Mouse (Mus musculus) kidney, embryonic 14.5 days (tissue): ENCODE data around the gene Wfdc6a. TPM values are rescaled to one million over a fixed set of nuclear protein-coding genes. Genes with fewer than 3 reads are reported as not detected.
"Not testable (repeated sequence)": the region's sequence is repeated elsewhere in the genome, so short reads cannot be mapped to it uniquely, and the experiment has no call there.

Experiments used
- ATAC-seq: fragments of 200-750 bp; cut with Nextera tagmentation; 2 replicates; pipeline ENCODE4 v1.8.0; 2017; ENCODE audit warnings: moderate number of reproducible peaks, mild to moderate bottlenecking, moderate TSS enrichment, moderate library complexity; ENCODE audit not compliant: low FRiP score, low TSS enrichment
- H3K27ac ChIP-seq: fragments of 300-500 bp; sonication (generic); 2 replicates; pipeline ENCODE4 v1.5.1; 2014; ENCODE audit warnings: low read depth, mild to moderate bottlenecking, low read length, moderate library complexity, mixed read lengths
- H3K27me3 ChIP-seq: fragments of 300-500 bp; sonication (generic); 2 replicates; pipeline ENCODE4 v1.6.1; 2014; ENCODE audit warnings: mild to moderate bottlenecking, low read length; ENCODE audit not compliant: control insufficient read depth, insufficient read depth
- H3K36me3 ChIP-seq: fragments of 300-500 bp; sonication (generic); 2 replicates; pipeline ENCODE4 v1.6.1; 2014; ENCODE audit warnings: low read length, mixed read lengths; ENCODE audit not compliant: control insufficient read depth, insufficient read depth
- H3K4me1 ChIP-seq: fragments of 300-500 bp; sonication (generic); 2 replicates; pipeline ENCODE4 v1.6.1; 2014; ENCODE audit warnings: low read length, mixed read lengths; ENCODE audit not compliant: control insufficient read depth, insufficient read depth
- H3K4me2 ChIP-seq: fragments of 300-500 bp; sonication (generic); replicated peaks from 2 replicates; pipeline ENCODE4 v1.6.1; 2014; ENCODE audit warnings: low read depth, mild to moderate bottlenecking, low read length
- H3K4me3 ChIP-seq: fragments of 300-500 bp; sonication (generic); 2 replicates; pipeline ENCODE4 v1.5.1; 2014; ENCODE audit warnings: mild to moderate bottlenecking, low read length
- H3K9ac ChIP-seq: fragments of 300-500 bp; sonication (generic); 2 replicates; pipeline ENCODE4 v1.6.1; 2014; ENCODE audit warnings: low read depth, mild to moderate bottlenecking, low read length, moderate library complexity
- H3K9me3 ChIP-seq: fragments of 300-500 bp; sonication (generic); 2 replicates; pipeline ENCODE4 v1.6.1; 2016; ENCODE audit warnings: low read length; ENCODE audit not compliant: control insufficient read depth
- WGBS: fragments of 180-500 bp; shearing (Covaris S2); extraction: QIAGEN DNeasy Blood & Tissue Kit; methylation state at CpG from one replicate; pipeline ENCODE4 v1.1.7; 2014; 5-methylcytosine and 5-hydroxymethylcytosine counted together
- polyA plus RNA-seq: library from polyadenylated mRNA; unstranded; fragments of >200 nt; fragmentation: Nextera tagmentation; extraction: Ambion mirVana; gene quantifications from 2 replicates; pipeline ENCODE4 v1.2.1, GENCODE M21; 2014

Wfdc6a gene
- polyA plus RNA-seq, 1 experiment from 2014 or later: not detected

DNA sequence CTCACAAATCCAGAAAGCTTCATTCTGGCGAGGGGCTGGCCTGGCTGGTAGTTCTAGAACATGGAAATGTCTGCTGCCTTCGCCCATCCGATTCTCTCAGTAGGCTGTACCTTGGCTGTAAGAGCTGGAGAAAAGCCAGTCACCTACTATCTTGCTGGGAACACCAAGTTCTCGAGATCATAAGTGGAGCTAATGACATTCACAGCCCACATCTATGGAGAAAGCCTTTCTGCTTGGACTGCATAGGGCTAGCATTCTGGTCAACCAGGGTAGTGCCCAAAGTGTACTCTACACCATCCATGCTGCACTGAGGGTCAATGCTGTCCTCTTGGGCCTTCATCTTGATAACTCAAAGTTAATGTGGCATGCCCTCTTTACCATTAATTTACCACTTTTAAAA, 8.2 kb upstream of the Wfdc6a start, which contains the start of gene Eppin:
Gene Eppin (minus strand): TSS at position 101 of the 400 bp plus-strand sequence.
- Histone ChIP-seq H3K9ac (no peak within 1 kb of the TSS), H3K4me1 (no peaks in the 10 kb centered on the region)

DNA sequence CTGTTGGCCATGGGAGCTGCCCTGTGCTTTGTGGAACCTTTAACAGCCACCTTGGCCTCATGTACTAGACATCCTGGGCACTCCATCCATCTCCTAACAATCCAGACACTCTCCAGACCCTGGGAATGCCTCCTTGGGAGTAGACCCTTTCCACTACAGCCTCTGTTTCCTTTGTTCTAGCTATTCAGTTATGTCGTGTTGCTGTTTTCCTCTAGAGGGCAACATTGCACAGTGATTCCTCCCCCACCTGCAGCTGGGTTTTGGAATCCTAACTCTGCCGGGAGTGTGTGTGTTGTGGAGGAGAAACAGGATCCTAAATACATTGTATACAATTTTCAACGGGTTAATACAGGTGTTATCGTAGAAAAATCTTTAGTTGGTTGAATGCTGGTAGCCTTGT, 6.8 kb upstream of the Wfdc6a start:
- 4% methylated on average over 4 of the region's 4 CpGs for WGBS
- Histone ChIP-seq H3K27me3 (no peaks in the 10 kb centered on the region), H3K4me3 (no peak overlapping the region), H3K4me1 (no peaks in the 10 kb centered on the region), H3K27ac (no peak overlapping the region), H3K36me3 (no peaks in the 10 kb centered on the region), H3K9ac (no peak overlapping the region), H3K4me2 (no peak overlapping the region), H3K9me3 (no peaks in the 10 kb centered on the region)
- ATAC-seq: no peak

More for the DNA sequence above, 8.2 kb upstream of the Wfdc6a start, which contains the start of gene Eppin:
- Histone ChIP-seq H3K4me3 (no peak within 1 kb of the TSS), H3K9me3 (no peaks in the 10 kb centered on the region), H3K36me3 (no peaks in the 10 kb centered on the region), H3K4me2 (no peak within 1 kb of the TSS), H3K27me3 (no peaks in the 10 kb centered on the region), H3K27ac (no peak within 1 kb of the TSS)
- ATAC-seq: no peak
- WGBS: 86% methylated on average over 4 of the region's 4 CpGs

DNA sequence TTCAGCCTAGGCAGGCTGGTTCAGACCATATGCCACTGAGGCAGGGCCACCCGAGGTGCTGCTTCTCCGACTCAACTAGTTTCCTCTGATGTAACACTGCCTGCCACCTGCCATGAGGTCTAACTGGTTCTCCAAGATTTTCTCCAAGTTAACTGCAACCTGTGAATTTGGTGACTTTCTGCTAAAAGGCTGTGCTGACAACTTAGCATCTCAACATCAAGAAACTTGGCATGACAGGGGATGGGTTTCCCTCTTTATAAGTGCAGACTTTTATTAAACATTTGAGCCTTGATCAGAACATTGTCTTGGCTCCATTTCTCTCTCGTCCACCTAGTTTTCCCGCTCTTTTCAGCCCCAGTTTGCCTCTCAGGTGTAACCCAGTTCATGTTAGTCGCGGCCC, 11.9 kb downstream of the Wfdc6a start, which contains the start of gene Spint3:
Gene Spint3 (minus strand): TSS at position 101 of the 400 bp plus-strand sequence.
- H3K27ac ChIP-seq, H3K4me2 ChIP-seq: not testable (repeated sequence)
- 83% methylated on average over 6 of the region's 6 CpGs for WGBS

DNA sequence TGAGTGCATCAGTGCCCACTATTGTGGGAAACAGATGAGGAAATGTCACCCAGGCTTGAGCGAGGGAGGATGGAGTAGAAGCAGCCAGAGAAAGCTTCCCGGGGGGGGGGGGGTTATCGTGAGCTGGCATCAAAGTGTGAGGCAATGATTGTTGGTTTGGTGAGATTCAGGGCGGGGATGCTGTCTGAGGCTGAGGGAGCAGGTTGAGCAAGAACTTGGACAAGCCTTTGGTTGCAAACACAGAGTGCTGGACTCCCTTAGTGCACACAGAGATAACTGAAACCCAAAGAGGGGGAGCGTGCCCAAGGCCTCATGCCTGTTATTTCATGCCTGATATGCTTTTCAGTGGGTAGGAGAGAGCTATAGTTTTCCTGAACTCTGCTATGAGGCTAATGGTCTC, 17.8 kb downstream of the Wfdc6a start:
- no peaks in the 10 kb centered on the region for H3K27me3 ChIP-seq
- 0 out of 2 replicates have a peak, but pooled peaks cover 6% of the 10 kb centered on the region for H3K4me1 ChIP-seq
- no peak overlapping the region for H3K27ac ChIP-seq
- ATAC-seq: no peak
- H3K9ac ChIP-seq: no peak overlapping the region
- 92% methylated on average over 5 of the region's 5 CpGs for WGBS
- peaks cover 10% of the 10 kb centered on the region for H3K36me3 ChIP-seq
- H3K9me3 ChIP-seq: no peaks in the 10 kb centered on the region
- H3K4me3 ChIP-seq: no peak overlapping the region
- H3K4me2 ChIP-seq: no peak overlapping the region

More for the DNA sequence above, 11.9 kb downstream of the Wfdc6a start, which contains the start of gene Spint3:
- H3K9ac ChIP-seq, H3K27me3 ChIP-seq, H3K4me3 ChIP-seq, ATAC-seq, H3K4me1 ChIP-seq, H3K36me3 ChIP-seq, H3K9me3 ChIP-seq: not testable (repeated sequence)

DNA sequence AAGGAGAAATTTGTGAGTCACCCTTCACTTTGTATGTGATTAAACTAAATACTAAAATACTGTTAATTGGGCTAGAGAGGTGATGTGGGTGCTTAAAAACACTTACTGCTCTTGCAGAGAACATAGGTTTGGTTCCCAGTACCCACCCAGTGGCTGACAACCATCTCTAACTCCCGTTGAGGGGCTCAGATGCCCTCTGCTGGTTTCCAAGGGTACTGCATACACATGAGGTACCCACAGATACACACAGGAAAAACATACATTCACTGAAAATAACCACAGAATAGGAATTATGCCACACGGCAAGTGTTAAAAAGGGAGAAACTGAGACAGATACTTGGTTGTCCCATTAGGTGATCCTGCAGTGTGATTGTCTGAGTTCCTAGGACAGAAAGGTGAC, 18.2 kb downstream of the Wfdc6a start:
- Histone ChIP-seq H3K27me3 (no peaks in the 10 kb centered on the region), H3K4me1 (0 out of 2 replicates have a peak, but pooled peaks cover 6% of the 10 kb centered on the region), H3K9me3 (no peaks in the 10 kb centered on the region), H3K9ac (no peak overlapping the region), H3K4me3 (no peak overlapping the region), H3K36me3 (peaks cover 10% of the 10 kb centered on the region), H3K27ac (no peak overlapping the region), H3K4me2 (no peak overlapping the region)
- no peak for ATAC-seq
- WGBS: 88% methylated on average over 2 of the region's 2 CpGs

DNA sequence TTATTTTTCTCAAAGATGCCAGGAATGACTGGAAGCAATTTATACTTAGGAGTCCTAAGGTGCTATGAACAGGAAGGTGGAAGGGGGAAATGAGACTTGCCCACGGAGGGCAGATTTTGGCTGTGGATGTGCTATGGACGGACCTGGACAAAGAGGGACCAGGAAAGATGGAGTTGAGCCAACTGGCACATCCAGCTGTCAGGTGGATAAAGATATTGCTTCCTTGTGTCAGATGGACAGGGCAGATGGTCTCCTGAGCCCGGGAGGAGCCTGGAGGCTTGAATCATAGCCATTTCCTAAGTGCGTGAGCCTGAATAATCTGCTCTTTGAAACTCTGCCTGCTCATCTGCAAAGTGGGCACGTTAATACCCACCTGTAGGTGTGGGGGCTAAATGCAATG, 20.9 kb downstream of the Wfdc6a start:
- Histone ChIP-seq H3K36me3 (peaks cover 10% of the 10 kb centered on the region), H3K4me3 (peak overlapping the region; percentile 52), H3K4me2 (peak overlapping the region; percentile 80), H3K9me3 (no peaks in the 10 kb centered on the region), H3K27me3 (no peaks in the 10 kb centered on the region), H3K27ac (no peak overlapping the region; the same call in 1 of the 2 replicates), H3K9ac (no peak overlapping the region; the same call in 1 of the 2 replicates), H3K4me1 (0 out of 2 replicates have a peak, but pooled peaks cover 6% of the 10 kb centered on the region)
- ATAC-seq: no peak
- WGBS: 77% methylated on average over 5 of the region's 5 CpGs

DNA sequence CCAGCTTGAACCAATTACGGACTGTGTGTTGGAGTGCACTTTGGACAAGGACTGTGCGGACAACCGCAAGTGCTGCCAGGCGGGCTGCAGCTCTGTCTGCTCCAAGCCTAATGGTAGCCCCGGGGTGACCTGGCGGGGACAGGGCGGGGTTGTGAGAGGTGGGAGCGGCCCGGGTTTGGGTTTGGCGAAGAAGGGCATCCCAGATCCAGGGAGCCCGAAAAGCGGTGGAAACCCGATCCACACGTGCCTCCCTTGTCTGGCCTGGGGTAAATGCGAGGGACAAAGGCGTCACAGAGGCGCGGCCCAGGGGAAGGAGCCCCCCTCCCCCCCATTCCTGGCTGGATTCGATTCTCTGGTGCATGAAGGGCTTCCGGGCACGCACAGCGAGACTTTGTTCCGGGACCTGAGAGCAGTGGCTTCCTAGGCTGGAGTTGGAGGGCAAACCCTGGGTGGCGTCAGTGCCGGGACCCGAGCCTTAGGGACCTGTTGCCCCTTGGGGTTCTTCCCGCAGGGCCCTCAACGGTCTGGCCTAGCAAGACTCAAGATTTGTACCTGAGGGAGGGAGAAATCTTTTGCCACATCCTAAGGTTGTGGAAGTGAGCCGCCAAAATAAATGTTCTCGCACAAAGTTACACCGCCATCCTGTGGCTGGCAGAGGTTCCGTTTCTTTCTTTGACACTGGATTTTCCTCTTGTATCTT, 21.8 kb downstream of the Wfdc6a start:
- peaks cover 10% of the 10 kb centered on the region for H3K36me3 ChIP-seq
- WGBS: 0% methylated on average over 32 of the region's 32 CpGs
- peak overlapping the region; percentile 68 for H3K9ac ChIP-seq
- 0 out of 2 replicates have a peak, but pooled peaks cover 6% of the 10 kb centered on the region for H3K4me1 ChIP-seq
- peak overlapping the region; percentile 52 for H3K4me3 ChIP-seq
- peak; percentile 82 for ATAC-seq
- H3K27me3 ChIP-seq: no peaks in the 10 kb centered on the region
- no peaks in the 10 kb centered on the region for H3K9me3 ChIP-seq
- peak overlapping the region; percentile 80 for H3K4me2 ChIP-seq
- H3K27ac ChIP-seq: peak overlapping the region; percentile 83

DNA sequence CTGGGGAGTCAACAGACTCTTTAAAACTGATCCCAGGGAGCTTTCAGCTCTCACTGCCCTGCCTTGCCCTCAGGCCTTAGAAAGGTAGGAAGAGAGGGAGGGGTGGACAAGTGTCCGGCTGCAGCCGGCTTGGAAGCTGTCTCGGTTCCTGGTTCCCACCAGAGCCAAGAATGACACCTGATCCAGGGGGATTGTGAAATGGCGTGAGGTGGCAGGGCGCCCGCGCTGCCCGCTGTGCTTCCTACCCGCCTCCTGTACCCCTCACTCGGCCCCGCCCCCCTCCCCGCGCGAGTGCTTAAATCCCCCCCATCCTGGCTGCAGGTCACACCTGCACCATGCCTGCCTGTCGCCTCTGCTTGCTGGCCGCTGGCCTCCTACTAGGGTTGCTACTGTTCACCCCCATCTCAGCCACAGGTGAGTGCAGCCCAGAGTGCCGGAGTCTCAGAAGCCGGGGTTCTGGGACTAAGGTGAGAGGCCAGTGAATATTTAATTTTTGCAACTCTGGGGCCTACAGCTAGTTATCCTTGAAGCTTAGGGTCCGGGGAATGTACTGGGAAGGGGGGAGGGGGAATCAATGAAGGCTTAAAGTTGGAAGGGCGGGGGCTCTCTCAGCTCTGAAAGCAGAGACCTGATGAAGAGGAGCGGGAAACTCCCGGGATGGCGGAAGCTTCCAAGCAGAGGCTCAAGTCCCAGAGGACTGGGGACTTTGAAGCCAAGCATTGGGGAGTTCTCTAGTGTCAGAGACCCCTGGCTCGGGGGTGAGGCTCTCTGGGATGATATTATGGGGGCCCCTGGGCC, 22.7 kb downstream of the Wfdc6a start, which contains the start of gene Wfdc2:
Gene Wfdc2 (plus strand): TSS at position 23 of the 798 bp plus-strand sequence.
- H3K4me1 ChIP-seq: 0 out of 2 replicates have a peak, but pooled peaks cover 6% of the 10 kb centered on the region
- no peaks in the 10 kb centered on the region for H3K9me3 ChIP-seq
- peak within 1 kb of the TSS; percentile 80 for H3K4me2 ChIP-seq
- H3K27ac ChIP-seq: peak within 1 kb of the TSS; percentile 83
- H3K36me3 ChIP-seq: peaks cover 10% of the 10 kb centered on the region
- H3K4me3 ChIP-seq: peak within 1 kb of the TSS; percentile 52
- H3K9ac ChIP-seq: peak within 1 kb of the TSS; percentile 68
- H3K27me3 ChIP-seq: no peaks in the 10 kb centered on the region
- 4% methylated on average over 22 of the region's 24 CpGs for WGBS
- ATAC-seq: peak; percentile 40
